Mouse (Mus musculus) cerebellum, adult 2 months (tissue): ENCODE data around the gene Jph4. TPM values are rescaled to one million over a fixed set of nuclear protein-coding genes. Genes with fewer than 3 reads are reported as not detected.

Experiments used
- DNase-seq, 2 experiments: peaks; one replicate each; pipeline ENCODE4 v3.0.0; 2021
- H3K27ac ChIP-seq: fragments of 200-500 bp; 2 replicates; pipeline ENCODE4 v1.5.1; 2012; ENCODE audit warnings: low read length, control low read depth, inconsistent platforms; ENCODE audit not compliant: insufficient read depth
- H3K27me3 ChIP-seq: fragments of 200-500 bp; 2 replicates; pipeline ENCODE4 v1.6.1; 2012; ENCODE audit warnings: inconsistent platforms, mild to moderate bottlenecking, low read length, moderate library complexity; ENCODE audit not compliant: control insufficient read depth, insufficient read depth
- H3K4me1 ChIP-seq: fragments of 200-500 bp; 2 replicates; pipeline ENCODE4 v1.6.1; 2011; ENCODE audit warnings: low read length; ENCODE audit not compliant: control insufficient read depth, insufficient read depth
- H3K4me3 ChIP-seq: fragments of 200-500 bp; replicated peaks from 2 replicates; pipeline ENCODE3; 2011; ENCODE audit warnings: mild to moderate bottlenecking, low read depth, low read length, control low read depth; ENCODE audit not compliant: insufficient read depth
- CTCF ChIP-seq: fragments of 200-500 bp; IDR thresholded peaks from 2 replicates; pipeline ENCODE4 v1.5.1; 2011; ENCODE audit warnings: low read depth, mild to moderate bottlenecking, control low read depth, low read length, moderate library complexity, borderline replicate concordance; ENCODE audit not compliant: insufficient read depth
- POLR2A ChIP-seq: fragments of 200-500 bp; IDR thresholded peaks from 2 replicates; pipeline ENCODE4 v1.6.1; 2011; ENCODE audit warnings: low read length, control low read depth, borderline replicate concordance; ENCODE audit not compliant: insufficient read depth
- WGBS: fragments of 180-500 bp; shearing (Covaris S2); methylation state at CpG from one replicate; pipeline ENCODE4 v1.1.7; 2018; 5-methylcytosine and 5-hydroxymethylcytosine counted together
- polyA plus RNA-seq: library from polyadenylated mRNA; depleted of rRNA; stranded (reverse); fragments of >200 nt; gene quantifications from 2 replicates; pipeline ENCODE4 v1.2.3, GENCODE M21; 2012

Gene Jph4
- polyA plus RNA-seq, 1 experiment, result 204 TPM

DNA sequence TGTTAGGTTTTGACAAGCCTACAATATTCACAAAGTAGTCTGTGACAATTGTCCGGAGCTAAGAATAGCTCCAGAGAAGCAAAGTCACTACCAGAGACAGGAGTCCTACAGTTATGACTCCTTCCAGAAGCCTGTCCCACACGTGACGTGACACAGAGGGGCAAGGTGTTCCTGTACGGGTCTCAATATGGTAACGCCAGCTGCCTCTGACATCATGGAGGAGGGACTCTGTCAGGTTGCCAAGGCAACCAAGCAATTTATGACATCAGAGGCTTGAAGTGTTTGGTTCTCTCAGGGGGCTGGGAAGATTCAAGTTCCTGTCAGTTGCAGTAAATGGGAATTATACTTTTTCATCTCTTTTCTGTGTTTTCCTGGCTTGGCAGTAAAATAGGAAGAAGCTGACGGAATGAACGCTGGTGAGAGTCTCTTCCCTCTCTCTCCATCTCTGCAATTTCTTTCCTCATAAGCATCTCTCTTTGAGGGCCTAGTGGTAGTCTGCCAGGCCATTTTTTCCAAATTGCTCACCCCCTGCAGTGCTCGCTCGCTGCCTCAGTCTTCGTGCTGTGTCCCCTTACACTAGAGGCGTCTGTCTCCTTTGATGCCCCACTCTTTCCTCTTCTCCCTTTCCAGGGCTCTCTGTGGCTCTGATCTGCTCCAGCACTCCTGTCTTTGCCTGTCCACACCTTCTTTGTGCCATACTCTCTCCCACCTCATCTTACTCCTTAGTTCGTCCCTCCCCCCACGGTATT, 27.4 kb downstream of the Jph4 start:
- DNase-seq, result peak; percentile 61 to 72
- H3K4me1 ChIP-seq, result peaks cover 26% of the 10 kb centered on the region
- TF ChIP-seq POLR2A (no peak), CTCF (no peak)
- no peaks in the 10 kb centered on the region for H3K27me3 ChIP-seq
- 17% methylated on average over 13 of the region's 13 CpGs for WGBS
- H3K4me3 ChIP-seq, result peak overlapping the region; percentile 25
- H3K27ac ChIP-seq, result peak overlapping the region; percentile 72

DNA sequence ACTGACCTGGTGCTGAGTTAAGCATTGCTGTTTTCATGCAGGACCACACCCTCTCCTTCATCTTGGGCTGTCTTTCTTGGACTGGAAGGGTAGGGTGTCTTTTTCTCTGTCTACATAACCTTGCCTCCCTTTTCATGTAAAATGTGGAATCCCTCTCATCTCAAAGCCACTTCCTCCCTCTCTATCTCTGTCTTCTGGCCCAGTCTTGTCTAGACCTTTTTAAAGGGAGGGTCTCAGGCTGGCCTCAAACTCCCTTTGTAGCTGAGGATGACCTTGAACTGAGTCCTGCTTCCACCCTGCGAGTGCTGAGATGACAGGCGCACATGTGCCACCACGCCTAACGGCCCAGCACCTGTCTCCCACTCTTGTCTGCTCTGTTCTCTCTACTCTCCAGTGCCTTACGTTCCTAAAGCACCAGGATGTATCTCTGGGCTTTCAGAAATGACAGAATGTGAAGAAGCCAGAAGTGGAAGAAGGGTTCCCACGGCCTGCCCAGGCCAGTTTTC, 30.7 kb downstream of the Jph4 start:
- H3K4me3 ChIP-seq, result no peak overlapping the region
- H3K27ac ChIP-seq, result 0 out of 2 replicates have a peak overlapping the region, but pooled peaks have one; percentile 3
- no peak for DNase-seq
- 79% methylated on average over 6 of the region's 6 CpGs for WGBS
- no peaks in the 10 kb centered on the region for H3K27me3 ChIP-seq
- peaks cover 25% of the 10 kb centered on the region for H3K4me1 ChIP-seq
- TF ChIP-seq POLR2A, result no peak
- no peak for TF ChIP-seq CTCF

GRCm38 (mm10) chr14:55085324-55086008, 31.3 kb downstream of the Jph4 start:
- no peaks in the 10 kb centered on the region for H3K27me3 ChIP-seq
- WGBS, result 26% methylated on average over 9 of the region's 9 CpGs
- H3K4me1 ChIP-seq, result peaks cover 21% of the 10 kb centered on the region
- no peak for DNase-seq
- H3K4me3 ChIP-seq, result no peak overlapping the region
- H3K27ac ChIP-seq, result 0 out of 2 replicates have a peak overlapping the region, but pooled peaks have one; percentile 6
- TF ChIP-seq POLR2A, result 0 out of 2 replicates have a peak, but pooled peaks have one; percentile 13
- no peak for TF ChIP-seq CTCF

GRCm38 (mm10) chr14:55083481-55083880, 33.3 kb downstream of the Jph4 start:
- WGBS, result 24% methylated on average over 6 of the region's 6 CpGs
- no peak overlapping the region for H3K4me3 ChIP-seq
- H3K27ac ChIP-seq, result no peak overlapping the region
- no peak for TF ChIP-seq POLR2A
- H3K27me3 ChIP-seq, result no peaks in the 10 kb centered on the region
- DNase-seq, result no peak
- peaks cover 28% of the 10 kb centered on the region for H3K4me1 ChIP-seq

GRCm38 (mm10) chr14:55081105-55081504, 35.6 kb downstream of the Jph4 start:
- Histone ChIP-seq H3K27me3 (no peaks in the 10 kb centered on the region), H3K4me1 (peaks cover 32% of the 10 kb centered on the region), H3K4me3 (no peak overlapping the region), H3K27ac (no peak overlapping the region; the same call in 1 of the 2 replicates)
- DNase-seq, result no peak
- WGBS, result 35% methylated on average over 5 of the region's 5 CpGs
- TF ChIP-seq POLR2A (no peak), CTCF (no peak)

GRCm38 (mm10) chr14:55079214-55079970, 37.3 kb downstream of the Jph4 start:
- TF ChIP-seq POLR2A (peak; percentile 28; the same call in 1 of the 2 replicates), CTCF (peak; percentile 94)
- DNase-seq, result peak; percentile 75 to 86
- H3K4me3 ChIP-seq, result no peak overlapping the region
- 14% methylated on average over 8 of the region's 8 CpGs for WGBS
- H3K27ac ChIP-seq, result peak overlapping the region; percentile 39
- no peaks in the 10 kb centered on the region for H3K27me3 ChIP-seq
- peaks cover 25% of the 10 kb centered on the region for H3K4me1 ChIP-seq

- 42% methylated on average over 23 of the region's 23 CpGs for WGBS
- Histone ChIP-seq H3K27me3 (no peaks in the 10 kb centered on the region), H3K4me1 (peaks cover 34% of the 10 kb centered on the region), H3K27ac (peak overlapping the region; percentile 39), H3K4me3 (no peak overlapping the region)
- TF ChIP-seq POLR2A (no peak), CTCF (no peak)
- peak in 1 of 2 experiments; percentile 57 for DNase-seq
These were observed 38.3 kb downstream of the Jph4 start for GRCm38 (mm10) chr14:55078366-55078989.
